Mouse (Mus musculus) heart, embryonic 10.5 days (tissue): ENCODE data around the gene Haus2. TPM values are rescaled to one million over a fixed set of nuclear protein-coding genes. Genes with fewer than 3 reads are reported as not detected.

ENCODE experiments used
- DNase-seq: peaks from one replicate; pipeline ENCODE4 v3.0.0-alpha.2; 2017; ENCODE audit warnings: low spot score
- H3K27ac ChIP-seq: fragments of 300-500 bp; sonication (generic); 2 replicates; pipeline ENCODE4 v1.5.1; 2016; ENCODE audit warnings: mild to moderate bottlenecking
- H3K27me3 ChIP-seq: fragments of 300-500 bp; sonication (generic); 2 replicates; pipeline ENCODE4 v1.6.1; 2016; ENCODE audit warnings: mild to moderate bottlenecking; ENCODE audit not compliant: poor library complexity, insufficient read depth, severe bottlenecking
- H3K36me3 ChIP-seq: fragments of 300-500 bp; sonication (generic); 2 replicates; pipeline ENCODE4 v1.6.1; 2016; ENCODE audit warnings: mild to moderate bottlenecking, moderate library complexity
- H3K4me1 ChIP-seq: fragments of 300-500 bp; sonication (generic); 2 replicates; pipeline ENCODE4 v1.6.1; 2016; ENCODE audit warnings: mild to moderate bottlenecking
- H3K4me3 ChIP-seq: fragments of 300-500 bp; sonication (generic); 2 replicates; pipeline ENCODE4 v1.5.1; 2016; ENCODE audit warnings: mild to moderate bottlenecking, moderate library complexity
- H3K9me3 ChIP-seq: fragments of 300-500 bp; sonication (generic); 2 replicates; pipeline ENCODE4 v1.6.1; 2016; ENCODE audit warnings: mild to moderate bottlenecking, moderate library complexity
- WGBS: fragments of 180-500 bp; shearing (Covaris S2); methylation state at CpG from one replicate; pipeline ENCODE4 v1.1.7; 2016; 5-methylcytosine and 5-hydroxymethylcytosine counted together
- polyA plus RNA-seq: library from polyadenylated mRNA; unstranded; fragments of >200 nt; fragmentation: Nextera tagmentation; extraction: Ambion mirVana; gene quantifications from 2 replicates; pipeline ENCODE4 v1.2.1, GENCODE M21; 2016

Gene Haus2
- polyA plus RNA-seq, 1 experiment from 2014 or later = 28.5 TPM

DNA sequence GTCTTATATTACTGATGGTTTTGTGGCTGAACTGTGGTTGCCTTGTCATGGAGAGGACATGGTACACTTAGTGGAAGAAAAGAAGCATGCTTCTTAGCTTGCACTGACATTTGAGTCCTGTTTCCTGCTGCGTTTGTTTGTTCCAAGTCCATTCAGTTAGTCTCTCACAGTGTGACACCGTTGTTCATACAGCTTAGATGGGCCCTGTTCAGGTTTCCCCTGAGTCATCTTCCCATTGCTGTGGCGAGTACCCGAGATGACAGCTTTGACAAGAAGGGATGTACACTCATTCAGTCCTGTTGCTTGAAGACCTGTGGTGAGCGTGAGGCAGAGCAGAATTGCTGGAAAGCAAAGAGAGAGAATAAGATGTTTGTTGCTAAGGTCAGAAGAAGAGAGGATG is 49.3 kb downstream of the Haus2 start:
- no peak overlapping the region for H3K27ac ChIP-seq
- H3K27me3 ChIP-seq = no peaks in the 10 kb centered on the region
- no peaks in the 10 kb centered on the region for H3K4me1 ChIP-seq
- DNase-seq = no peak
- no peaks in the 10 kb centered on the region for H3K9me3 ChIP-seq
- no peak overlapping the region for H3K4me3 ChIP-seq
- H3K36me3 ChIP-seq = no peaks in the 10 kb centered on the region
- WGBS = 73% methylated on average over 5 of the region's 5 CpGs

DNA sequence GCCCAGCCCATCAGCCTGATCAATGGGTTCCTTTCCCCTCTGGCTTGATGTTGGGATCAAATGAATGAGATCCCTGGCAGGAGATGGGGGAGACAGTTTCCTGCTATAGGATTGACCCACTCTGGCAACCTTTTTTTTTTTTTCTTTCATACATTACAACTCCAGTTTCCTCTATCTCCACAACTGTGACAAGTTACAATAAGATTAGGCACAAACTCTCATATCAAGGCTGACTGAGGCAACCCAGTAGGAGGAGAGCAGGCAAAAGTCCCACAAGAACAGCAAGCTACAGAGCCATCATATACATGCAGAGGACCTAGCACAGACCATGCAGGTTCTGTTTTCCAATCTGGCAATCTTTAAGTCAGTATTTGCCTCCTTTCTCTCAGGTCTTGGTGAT is 50.1 kb downstream of the Haus2 start:
- no peaks in the 10 kb centered on the region for H3K36me3 ChIP-seq
- DNase-seq = no peak
- no peaks in the 10 kb centered on the region for H3K9me3 ChIP-seq
- no peak overlapping the region for H3K4me3 ChIP-seq
- H3K4me1 ChIP-seq = no peaks in the 10 kb centered on the region
- no peak overlapping the region for H3K27ac ChIP-seq
- no peaks in the 10 kb centered on the region for H3K27me3 ChIP-seq

DNA sequence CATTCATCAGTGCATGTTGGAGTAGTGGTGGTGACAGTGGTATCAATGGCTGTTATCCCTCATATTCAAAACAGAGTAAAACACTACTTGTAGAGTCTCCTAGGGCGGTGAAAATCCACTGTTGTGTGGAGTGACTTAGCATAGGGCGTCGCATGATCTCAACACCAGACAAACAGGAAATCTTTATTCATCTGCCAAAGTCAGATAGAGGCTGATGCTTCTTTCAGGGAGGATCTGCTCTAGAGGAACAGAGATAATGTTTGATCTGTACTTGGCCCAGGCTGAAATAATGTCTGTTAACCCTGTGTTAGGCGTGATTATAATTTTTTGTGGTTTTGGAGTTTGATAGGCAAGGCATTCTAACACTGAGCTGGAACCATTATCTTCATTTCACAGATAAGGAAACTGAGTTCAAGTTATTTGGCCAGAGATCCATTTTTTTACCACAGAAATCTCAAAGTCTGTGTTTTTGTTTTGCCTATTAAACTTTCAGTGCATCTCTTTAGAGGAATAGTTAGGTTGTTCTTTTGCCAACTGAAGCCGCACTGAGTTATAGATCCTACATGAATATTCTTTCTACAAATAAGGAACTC is 51.4 kb downstream of the Haus2 start:
- 70% methylated on average over 5 of the region's 5 CpGs for WGBS
- DNase-seq = no peak
- no peaks in the 10 kb centered on the region for H3K27me3 ChIP-seq

DNA sequence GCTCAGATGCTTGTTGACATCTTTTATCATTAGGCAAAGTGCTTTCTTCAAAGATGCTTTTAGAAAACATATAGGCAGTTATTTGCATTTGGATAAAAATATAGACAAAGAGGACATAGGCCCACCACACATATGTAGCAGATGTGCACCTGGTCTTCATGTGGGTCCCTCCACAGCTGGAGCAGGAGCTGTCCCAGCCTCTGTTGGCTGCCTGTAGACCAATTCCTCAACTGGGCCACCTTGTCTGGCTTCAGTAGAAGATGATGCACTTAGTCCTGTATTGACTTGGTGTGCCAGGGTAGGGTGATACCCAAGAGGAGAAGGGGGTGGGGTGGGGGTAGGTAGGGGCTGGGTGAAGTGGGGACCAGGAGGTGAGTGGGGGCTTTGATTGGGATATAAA is 53.6 kb downstream of the Haus2 start:
- Histone ChIP-seq H3K4me3 (no peak overlapping the region), H3K9me3 (no peaks in the 10 kb centered on the region), H3K27me3 (no peaks in the 10 kb centered on the region), H3K36me3 (no peaks in the 10 kb centered on the region; the same call in 1 of the 2 replicates), H3K4me1 (no peaks in the 10 kb centered on the region), H3K27ac (no peak overlapping the region)
- DNase-seq = no peak

More for the DNA sequence above, 51.4 kb downstream of the Haus2 start:
- Histone ChIP-seq H3K4me1 (no peaks in the 10 kb centered on the region), H3K27ac (no peak overlapping the region), H3K4me3 (no peak overlapping the region), H3K9me3 (no peaks in the 10 kb centered on the region), H3K36me3 (no peaks in the 10 kb centered on the region)

DNA sequence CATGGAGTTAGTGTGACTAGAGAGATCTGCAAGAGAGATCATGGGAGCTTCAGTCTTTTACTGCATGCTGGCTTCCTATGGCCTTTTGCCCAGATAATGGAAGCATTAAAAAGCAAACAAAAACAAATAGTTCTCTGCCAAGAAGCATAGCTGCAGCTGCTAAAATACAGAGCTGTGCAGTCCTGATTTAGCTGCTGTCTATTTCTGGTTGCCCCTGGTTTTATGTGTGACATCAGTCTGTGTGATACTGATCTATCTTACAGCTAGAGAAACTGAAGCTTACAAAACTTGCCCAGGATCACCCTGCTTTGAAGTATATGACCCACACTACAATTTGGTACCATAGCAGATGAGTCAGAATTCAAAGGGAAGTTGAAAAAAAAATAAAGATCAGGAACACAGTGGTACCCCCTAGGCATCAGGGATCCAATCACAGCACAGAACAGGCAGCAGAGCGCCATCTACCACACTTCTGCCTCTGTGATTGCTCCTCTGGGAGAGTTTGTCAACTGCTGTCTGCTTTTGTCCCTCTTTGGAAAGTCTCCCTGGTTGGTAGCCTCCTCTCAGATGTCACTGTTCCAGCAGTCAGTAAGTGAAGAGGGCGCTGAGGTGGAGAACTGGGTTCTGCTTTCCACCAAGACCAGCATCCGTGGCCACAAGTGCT is 54.4 kb downstream of the Haus2 start:
- WGBS = 70% methylated on average over 3 of the region's 3 CpGs
- no peak for DNase-seq

DNA sequence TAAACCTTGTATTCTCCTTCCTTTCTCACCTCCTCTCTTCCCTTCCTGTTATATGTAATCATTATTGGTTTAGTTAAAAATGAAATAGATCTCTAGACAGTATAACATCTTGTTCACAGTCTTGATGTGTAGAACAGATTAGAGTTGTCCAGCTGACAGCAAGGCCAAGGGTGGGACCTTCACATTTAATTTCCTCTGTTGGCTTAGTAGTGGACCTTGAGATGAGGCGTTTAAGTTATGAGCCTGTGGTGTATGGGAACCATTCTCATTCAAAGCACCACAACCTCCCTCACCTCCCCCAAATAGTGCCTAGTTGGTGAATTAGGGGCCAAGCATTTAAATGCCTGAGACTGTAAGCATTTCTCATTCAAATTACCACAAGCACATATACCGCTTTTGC is 58.3 kb downstream of the Haus2 start:
- no peak overlapping the region for H3K4me3 ChIP-seq
- 88% methylated on average over 2 of the region's 2 CpGs for WGBS
- no peak overlapping the region for H3K27ac ChIP-seq
- no peaks in the 10 kb centered on the region; the same call in 1 of the 2 replicates for H3K36me3 ChIP-seq
- no peaks in the 10 kb centered on the region for H3K27me3 ChIP-seq
- no peaks in the 10 kb centered on the region for H3K4me1 ChIP-seq
- no peaks in the 10 kb centered on the region for H3K9me3 ChIP-seq
- no peak for DNase-seq

More for the DNA sequence above, 54.4 kb downstream of the Haus2 start:
- H3K27me3 ChIP-seq = no peaks in the 10 kb centered on the region
- H3K4me1 ChIP-seq = no peaks in the 10 kb centered on the region
- no peak overlapping the region for H3K4me3 ChIP-seq
- no peaks in the 10 kb centered on the region; the same call in 1 of the 2 replicates for H3K36me3 ChIP-seq
- no peaks in the 10 kb centered on the region for H3K9me3 ChIP-seq
- no peak overlapping the region for H3K27ac ChIP-seq

DNA sequence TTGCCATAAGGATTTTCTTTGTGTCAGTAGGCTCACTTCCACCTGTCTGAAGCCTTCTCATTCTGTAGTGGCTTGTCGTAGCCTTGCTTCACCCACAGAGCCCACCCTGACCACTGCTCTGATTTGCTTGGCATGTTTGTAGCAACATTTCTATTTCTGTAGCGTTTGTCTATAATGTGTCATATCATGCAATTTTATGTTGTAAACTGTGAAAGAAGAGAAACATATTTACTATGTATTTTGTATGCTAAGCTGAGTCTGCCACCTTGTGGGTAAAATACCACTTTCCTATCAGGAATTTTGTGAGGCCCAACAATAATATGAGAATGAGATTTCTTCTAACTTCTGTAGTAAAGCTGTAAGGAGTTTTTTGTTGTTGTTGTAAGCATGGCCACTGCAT is 61.1 kb downstream of the Haus2 start:
- H3K4me3 ChIP-seq = no peak overlapping the region
- no peaks in the 10 kb centered on the region; the same call in 1 of the 2 replicates for H3K36me3 ChIP-seq
- no peaks in the 10 kb centered on the region for H3K27me3 ChIP-seq
- no peak for DNase-seq
- no peaks in the 10 kb centered on the region for H3K9me3 ChIP-seq
- WGBS = 85% methylated on average over 2 of the region's 2 CpGs
- no peaks in the 10 kb centered on the region for H3K4me1 ChIP-seq
- no peak overlapping the region for H3K27ac ChIP-seq

Other genes with a start within 250 kb of the Haus2 start
- 7.0 and 8.8 TPM in 2 replicates for gene Ganc, start 205.5 kb upstream of the Haus2 start, polyA plus RNA-seq
- 4.4 and 4.5 TPM in 2 replicates for gene Tmem87a, start 205.3 kb upstream of the Haus2 start, polyA plus RNA-seq
- 5.2 and 6.3 TPM in 2 replicates for gene Capn3, start 153.4 kb upstream of the Haus2 start, polyA plus RNA-seq
- 59.7 and 64.8 TPM in 2 replicates for gene Zfp106, start 45.5 kb upstream of the Haus2 start, polyA plus RNA-seq
- 65.7 and 66.3 TPM in 2 replicates for gene Snap23, start 41.7 kb upstream of the Haus2 start, polyA plus RNA-seq
- 21.0 and 21.3 TPM in 2 replicates for gene Lrrc57, start 137 bp downstream of the Haus2 start, polyA plus RNA-seq
- 1.7 and 2.3 TPM in 2 replicates for gene Stard9, start 19.7 kb downstream of the Haus2 start, polyA plus RNA-seq
- 5.8 and 6.9 TPM in 2 replicates for gene Cdan1, start 240.7 kb downstream of the Haus2 start, polyA plus RNA-seq
- 3.0 and 3.2 TPM in 2 replicates for gene Ttbk2, start 241.2 kb downstream of the Haus2 start, polyA plus RNA-seq